ENCODE assay signal across 8 mouse cellular contexts in genomic region chr4:99929149-99929612, GRCm38 (mm10). TPM values are rescaled to one million over a fixed set of nuclear protein-coding genes. Genes with fewer than 3 reads are reported as not detected.
DNase-seq lines count a peak whose midpoint lies in the region; ATAC-seq and TF ChIP-seq lines count a peak whose summit lies in the region.

Pgm1 (plus strand) TSS chr4:99929414.

- WGBS in hindbrain, embryonic 11.5 days, result 7% methylated on average over 23 of the region's 23 CpGs
- WGBS in lung, embryonic 14.5 days, result 3% methylated on average over 23 of the region's 23 CpGs
- 3% methylated on average over 23 of the region's 23 CpGs for WGBS in olfactory bulb, adult 2 months

- peak within 1 kb of the TSS; percentile 61 for H3K4me3 ChIP-seq in hindbrain, embryonic 11.5 days (ENCODE audit: low read depth, low read length)
- peak within 1 kb of the TSS; percentile 66 for H3K4me3 ChIP-seq in lung, embryonic 14.5 days (ENCODE audit: low read depth, low read length)
- peak within 1 kb of the TSS; percentile 56 for H3K4me3 ChIP-seq in olfactory bulb, adult 2 months (ENCODE audit: insufficient read depth, low read depth, low read length)

- no peak for TF ChIP-seq CTCF in lung, embryonic 14.5 days (IDR thresholded peaks at IDR 0.05; ENCODE audit: low read depth)
- TF ChIP-seq CTCF in olfactory bulb, adult 2 months (IDR thresholded peaks at IDR 0.05; ENCODE audit: insufficient read depth, low read depth, low read length), result no peak

- H3K27me3 ChIP-seq in hindbrain, embryonic 11.5 days (ENCODE audit: control insufficient read depth, insufficient read depth, low read length), result no peaks in the 10 kb centered on the region
- H3K27me3 ChIP-seq in lung, embryonic 14.5 days (ENCODE audit: insufficient read depth, low read length), result no peaks in the 10 kb centered on the region

- H3K36me3 ChIP-seq in hindbrain, embryonic 11.5 days (ENCODE audit: control insufficient read depth, insufficient read depth, low read length), result no peaks in the 10 kb centered on the region
- no peaks in the 10 kb centered on the region for H3K36me3 ChIP-seq in lung, embryonic 14.5 days (ENCODE audit: insufficient read depth)

- peak; percentile 22 for DNase-seq in MEL-GATA-1-ER (ENCODE audit: extremely low read depth, low read depth)
- peak; percentile 54 for DNase-seq in c-Kit-positive CD71-negative TER-119-negative erythroid progenitor cells, embryonic 14.5 days (ENCODE audit: low read depth)
- DNase-seq in hindbrain, embryonic 11.5 days (ENCODE audit: low spot score), result peak; percentile 71
- peak; percentile 61 for DNase-seq in layer of hippocampus, adult 9-10 months (ENCODE audit: low spot score)
- peak; percentile 78 for DNase-seq in lung, embryonic 14.5 days
- DNase-seq in urinary bladder, postnatal 4 days (ENCODE audit: low spot score in 2 of 2), result peak; percentile 74 to 83

- H3K9ac ChIP-seq in hindbrain, embryonic 11.5 days (ENCODE audit: low read depth, low read length), result peak within 1 kb of the TSS; percentile 63
- H3K9ac ChIP-seq in lung, embryonic 14.5 days, result peak within 1 kb of the TSS; percentile 74

- peak within 1 kb of the TSS; percentile 95 for H3K4me2 ChIP-seq in hindbrain, embryonic 11.5 days (replicated peaks; ENCODE audit: low read depth, low read length)
- peak within 1 kb of the TSS; percentile 92 for H3K4me2 ChIP-seq in lung, embryonic 14.5 days

- no peaks in the 10 kb centered on the region for H3K4me1 ChIP-seq in hindbrain, embryonic 11.5 days (replicated peaks; ENCODE audit: control insufficient read depth, insufficient read depth, low read length)
- H3K4me1 ChIP-seq in lung, embryonic 14.5 days (ENCODE audit: insufficient read depth), result peaks cover 7% of the 10 kb centered on the region
- peaks cover 6% of the 10 kb centered on the region for H3K4me1 ChIP-seq in olfactory bulb, adult 2 months (ENCODE audit: control insufficient read depth, insufficient read depth, low read length)

- ATAC-seq in frontal cortex, adult (ENCODE audit: low TSS enrichment), result peak; percentile 73
- peak; percentile 89 for ATAC-seq in hindbrain, embryonic 11.5 days (ENCODE audit: low FRiP score)
- ATAC-seq in lung, embryonic 14.5 days (ENCODE audit: insufficient read depth), result peak; percentile 87

- H3K9me3 ChIP-seq in hindbrain, embryonic 11.5 days (ENCODE audit: control insufficient read depth, low read length), result no peaks in the 10 kb centered on the region
- H3K9me3 ChIP-seq in lung, embryonic 14.5 days (ENCODE audit: low read depth, low read length), result no peaks in the 10 kb centered on the region

- TF ChIP-seq POLR2A in olfactory bulb, adult 2 months (IDR thresholded peaks at IDR 0.05; ENCODE audit: insufficient read depth, low read depth, low read length), result peak; percentile 28; the same call in 1 of the 2 replicates

- peak within 1 kb of the TSS; percentile 72 for H3K27ac ChIP-seq in hindbrain, embryonic 11.5 days (ENCODE audit: low read depth, low read length)
- H3K27ac ChIP-seq in lung, embryonic 14.5 days (ENCODE audit: low read depth), result peak within 1 kb of the TSS; percentile 91
- peak within 1 kb of the TSS; percentile 60 for H3K27ac ChIP-seq in olfactory bulb, adult 2 months (ENCODE audit: insufficient read depth, low read depth, low read length)

RNA-seq across cellular contexts. Expression of gene Pgm1, which starts in this region (rescaled TPM):
- 47.5 and 48.9 TPM in 2 replicates for polyA plus RNA-seq in hindbrain, embryonic 11.5 days (2014; fragmentation: Nextera tagmentation; extraction: Ambion mirVana)
- polyA plus RNA-seq in lung, embryonic 14.5 days (2014; fragmentation: Nextera tagmentation; extraction: Ambion mirVana), result 52.9 and 60.4 TPM in 2 replicates
- not detected in 2 replicates for polyA plus RNA-seq in olfactory bulb, adult 2 months (2012; ENCODE audit: insufficient read depth, insufficient read length, low replicate concordance, missing spikeins)

Comparison
In these comparisons a context has a peak if more than half of its experiments do, and no peak if none do; other contexts are left out.
1. Peak in every context shown above with its lines: DNase-seq, ATAC-seq, H3K4me3 ChIP-seq and H3K27ac ChIP-seq.
2. DNase-seq: peak in every context shown above with its lines; median percentile 78 in urinary bladder, postnatal 4 days; 78 in lung, embryonic 14.5 days; 71 in hindbrain, embryonic 11.5 days; 61 in layer of hippocampus, adult 9-10 months; 54 in c-Kit-positive CD71-negative TER-119-negative erythroid progenitor cells, embryonic 14.5 days; 22 in MEL-GATA-1-ER.